Mouse (Mus musculus): ENCODE results near the gene Lrrc71. TPM values are rescaled to one million over a fixed set of nuclear protein-coding genes. Genes with fewer than 3 reads are reported as not detected.

Lrrc71 gene
- total and polyA plus RNA-seq, 2 experiments from 2014 or later, result 0.66 to 1.3 TPM

- Histone ChIP-seq H3K9me3 (ENCODE audit: low read length) (no peaks in the 10 kb centered on the region), H3K27me3 (ENCODE audit: insufficient read depth, low read length) (no peaks in the 10 kb centered on the region), H3K36me3 (ENCODE audit: insufficient read depth, low read length) (peaks cover 93% of the 10 kb centered on the region), H3K9ac (replicated peaks; ENCODE audit: low read length, poor library complexity, severe bottlenecking) (no peak overlapping the region), H3K27ac (ENCODE audit: low read depth, low read length) (no peak overlapping the region), H3K4me3 (ENCODE audit: low read depth, low read length) (no peak overlapping the region), H3K4me2 (ENCODE audit: low read depth, low read length, poor library complexity, severe bottlenecking) (no peak overlapping the region), H3K4me1 (ENCODE audit: insufficient read depth, low read length) (no peaks in the 10 kb centered on the region)
- DNase-seq (ENCODE audit: low spot score), result no peak
- TF ChIP-seq CTCF (IDR thresholded peaks at IDR 0.05), result no peak
- no peak for ATAC-seq (ENCODE audit: low FRiP score)
- 98% methylated on average over 16 of the region's 16 CpGs for WGBS
Observed at GRCm38 (mm10) chr3:87725396-87726160, 22.8 kb downstream of the Lrrc71 start.

DNA sequence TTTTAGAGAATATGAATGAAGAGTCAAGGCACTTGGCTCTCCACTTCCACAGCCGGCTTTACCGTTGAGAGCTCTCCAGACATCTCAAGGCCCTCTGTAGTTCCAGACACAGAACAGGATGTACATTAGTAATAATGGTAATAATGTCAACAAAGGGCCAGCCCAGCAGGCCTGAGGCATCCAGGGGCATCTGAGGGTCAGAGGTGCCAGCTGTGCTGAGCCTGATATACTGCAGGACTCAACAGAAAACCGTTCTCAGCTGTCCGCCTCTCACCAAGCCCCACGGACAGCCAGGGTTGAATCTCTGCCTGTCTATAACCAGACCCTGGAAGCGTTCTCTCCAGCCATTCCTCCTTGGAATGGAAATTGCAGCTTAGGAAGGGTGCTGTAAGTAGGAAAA is 23.9 kb downstream of the Lrrc71 start:
- no peaks in the 10 kb centered on the region for H3K4me1 ChIP-seq (ENCODE audit: insufficient read depth, low read length)
- H3K4me2 ChIP-seq (ENCODE audit: low read depth, low read length, poor library complexity, severe bottlenecking), result no peak overlapping the region
- TF ChIP-seq CTCF (IDR thresholded peaks at IDR 0.05), result no peak
- no peak overlapping the region for H3K9ac ChIP-seq (replicated peaks; ENCODE audit: low read length, poor library complexity, severe bottlenecking)
- ATAC-seq (ENCODE audit: low FRiP score), result no peak
- no peak for DNase-seq (ENCODE audit: low spot score)
- H3K36me3 ChIP-seq (ENCODE audit: insufficient read depth, low read length), result peaks cover 83% of the 10 kb centered on the region
- 88% methylated on average over 6 of the region's 6 CpGs for WGBS
- H3K4me3 ChIP-seq (ENCODE audit: low read depth, low read length), result no peak overlapping the region
- H3K9me3 ChIP-seq (ENCODE audit: low read length), result no peaks in the 10 kb centered on the region
- H3K27me3 ChIP-seq (ENCODE audit: insufficient read depth, low read length), result no peaks in the 10 kb centered on the region
- H3K27ac ChIP-seq (ENCODE audit: low read depth, low read length), result no peak overlapping the region

GRCm38 (mm10) chr3:87718525-87718924 is 29.9 kb downstream of the Lrrc71 start:
- no peak overlapping the region for H3K9ac ChIP-seq (replicated peaks; ENCODE audit: low read length, poor library complexity, severe bottlenecking)
- H3K4me2 ChIP-seq (ENCODE audit: low read depth, low read length, poor library complexity, severe bottlenecking), result no peak overlapping the region
- H3K27me3 ChIP-seq (ENCODE audit: insufficient read depth, low read length), result no peaks in the 10 kb centered on the region
- DNase-seq (ENCODE audit: low spot score) (no peak), ATAC-seq (ENCODE audit: low FRiP score) (no peak)
- TF ChIP-seq CTCF (IDR thresholded peaks at IDR 0.05), result no peak
- no peak overlapping the region for H3K4me3 ChIP-seq (ENCODE audit: low read depth, low read length)
- no peaks in the 10 kb centered on the region for H3K9me3 ChIP-seq (ENCODE audit: low read length)
- H3K4me1 ChIP-seq (ENCODE audit: insufficient read depth, low read length), result no peaks in the 10 kb centered on the region
- H3K36me3 ChIP-seq (ENCODE audit: insufficient read depth, low read length), result peaks cover 67% of the 10 kb centered on the region
- 90% methylated on average over 2 of the region's 2 CpGs for WGBS
- no peak overlapping the region for H3K27ac ChIP-seq (ENCODE audit: low read depth, low read length)

Other genes with a start within 250 kb of the Lrrc71 start
- gene Etv3, start 223.2 kb downstream of the Lrrc71 start, total RNA-seq (2014; rRNA removed), result 9.8 and 13.6 TPM in 2 replicates
- 5.9 and 7.9 TPM in 2 replicates for gene Etv3, start 223.2 kb downstream of the Lrrc71 start, polyA plus RNA-seq (2015; fragmentation: Nextera tagmentation; extraction: Ambion mirVana)
- 60.1 and 67.5 TPM in 2 replicates for gene Arhgef11, start 131.1 kb downstream of the Lrrc71 start, total RNA-seq (2014; rRNA removed)
- 15.0 and 16.4 TPM in 2 replicates for gene Arhgef11, start 131.1 kb downstream of the Lrrc71 start, polyA plus RNA-seq (2015; fragmentation: Nextera tagmentation; extraction: Ambion mirVana)
- gene Ntrk1, start 46.5 kb upstream of the Lrrc71 start, total RNA-seq (2014; rRNA removed), result 1.1 and 2.4 TPM in 2 replicates
- gene Ntrk1, start 46.5 kb upstream of the Lrrc71 start, polyA plus RNA-seq (2015; fragmentation: Nextera tagmentation; extraction: Ambion mirVana), result 1.7 and 1.8 TPM in 2 replicates
- gene Insrr, start 48.3 kb upstream of the Lrrc71 start, total RNA-seq (2014; rRNA removed), result 0.16 and 0.42 TPM in 2 replicates
- 0.25 and 0.27 TPM in 2 replicates for gene Insrr, start 48.3 kb upstream of the Lrrc71 start, polyA plus RNA-seq (2015; fragmentation: Nextera tagmentation; extraction: Ambion mirVana)
- gene Pear1, start 75.7 kb upstream of the Lrrc71 start, total RNA-seq (2014; rRNA removed), result 15.6 and 19.0 TPM in 2 replicates
- 5.7 and 6.1 TPM in 2 replicates for gene Pear1, start 75.7 kb upstream of the Lrrc71 start, polyA plus RNA-seq (2015; fragmentation: Nextera tagmentation; extraction: Ambion mirVana)
- not detected in 2 replicates for gene Sh2d2a, start 98.1 kb upstream of the Lrrc71 start, total RNA-seq (2014; rRNA removed)
- not detected in 2 replicates for gene Sh2d2a, start 98.1 kb upstream of the Lrrc71 start, polyA plus RNA-seq (2015; fragmentation: Nextera tagmentation; extraction: Ambion mirVana)
- 92.6 and 94.8 TPM in 2 replicates for gene Prcc, start 137.0 kb upstream of the Lrrc71 start, total RNA-seq (2014; rRNA removed)
- 21.1 and 24.3 TPM in 2 replicates for gene Prcc, start 137.0 kb upstream of the Lrrc71 start, polyA plus RNA-seq (2015; fragmentation: Nextera tagmentation; extraction: Ambion mirVana)
- gene Hdgf, start 157.7 kb upstream of the Lrrc71 start, total RNA-seq (2014; rRNA removed), result 86.5 and 89.7 TPM in 2 replicates
- gene Hdgf, start 157.7 kb upstream of the Lrrc71 start, polyA plus RNA-seq (2015; fragmentation: Nextera tagmentation; extraction: Ambion mirVana), result 135 and 139 TPM in 2 replicates
- 41.3 and 41.7 TPM in 2 replicates for gene Mrpl24, start 170.9 kb upstream of the Lrrc71 start, total RNA-seq (2014; rRNA removed)
- 37.2 and 39.7 TPM in 2 replicates for gene Mrpl24, start 170.9 kb upstream of the Lrrc71 start, polyA plus RNA-seq (2015; fragmentation: Nextera tagmentation; extraction: Ambion mirVana)
- gene Isg20l2, start 181.7 kb upstream of the Lrrc71 start, total RNA-seq (2014; rRNA removed), result 20.5 and 21.0 TPM in 2 replicates
- gene Isg20l2, start 181.7 kb upstream of the Lrrc71 start, polyA plus RNA-seq (2015; fragmentation: Nextera tagmentation; extraction: Ambion mirVana), result 13.6 and 14.7 TPM in 2 replicates
- gene Rrnad1, start 182.1 kb upstream of the Lrrc71 start, total RNA-seq (2014; rRNA removed), result 27.8 and 28.2 TPM in 2 replicates
- gene Rrnad1, start 182.1 kb upstream of the Lrrc71 start, polyA plus RNA-seq (2015; fragmentation: Nextera tagmentation; extraction: Ambion mirVana), result 17.6 and 19.1 TPM in 2 replicates
- 19.2 and 27.1 TPM in 2 replicates for gene Crabp2, start 200.0 kb upstream of the Lrrc71 start, total RNA-seq (2014; rRNA removed)
- 49.0 and 50.8 TPM in 2 replicates for gene Crabp2, start 200.0 kb upstream of the Lrrc71 start, polyA plus RNA-seq (2015; fragmentation: Nextera tagmentation; extraction: Ambion mirVana)
- gene Nes, start 222.5 kb upstream of the Lrrc71 start, total RNA-seq (2014; rRNA removed), result 22.4 and 37.1 TPM in 2 replicates
- gene Nes, start 222.5 kb upstream of the Lrrc71 start, polyA plus RNA-seq (2015; fragmentation: Nextera tagmentation; extraction: Ambion mirVana), result 8.2 and 8.8 TPM in 2 replicates